Mouse (Mus musculus) erythroid progenitor cell, adult 5-6 weeks (primary cell): ENCODE measurements around the gene Ncaph2. TPM values are rescaled to one million over a fixed set of nuclear protein-coding genes. Genes with fewer than 3 reads are reported as not detected.

Experiments
- ATAC-seq: replicated peaks from 2 replicates; pipeline ENCODE4 v1.8.0; 2016; ENCODE audit warnings: moderate number of reproducible peaks, mild to moderate bottlenecking, moderate TSS enrichment, inconsistent platforms; ENCODE audit not compliant: poor library complexity, low FRiP score, severe bottlenecking
- total RNA-seq, 2 experiments: library from RNA; stranded (forward) in 1 of 2; stranded (reverse) in 1 of 2; fragments of 150-400 nt in 1 of 2; fragments of 186-747, 209-891 nt in 1 of 2; gene quantifications; 2 replicates each; pipeline versions ENCODE4 v1.2.3 to v1.2.4; 2015 to 2017; ENCODE audit warnings: low replicate concordance in 2 of 2

Gene Ncaph2
- total RNA-seq, 2 experiments from 2014 or later = 195 to 221 TPM

GRCm38 (mm10) chr15:89377362-89377761, 21.8 kb downstream of the Ncaph2 start:
- no peak for ATAC-seq

- no peak for ATAC-seq
These were observed 22.7 kb downstream of the Ncaph2 start for GRCm38 (mm10) chr15:89377938-89378828.

- ATAC-seq = no peak
These were observed 23.4 kb downstream of the Ncaph2 start, which contains the start of gene Odf3b for GRCm38 (mm10) chr15:89378831-89379401. Gene Odf3b, minus strand, starts transcription at chr15:89379282.

- ATAC-seq = 0 out of 2 replicates have a peak, but pooled peaks have one; percentile 31
These were observed 23.9 kb downstream of the Ncaph2 start for GRCm38 (mm10) chr15:89379429-89379828.

GRCm38 (mm10) chr15:89384617-89385016, 29.1 kb downstream of the Ncaph2 start, which contains the start of gene Klhdc7b:
Gene Klhdc7b, plus strand, starts transcription at chr15:89384917.
- no peak for ATAC-seq

- ATAC-seq = no peak
These were observed 31.6 kb downstream of the Ncaph2 start for GRCm38 (mm10) chr15:89387127-89387526.

GRCm38 (mm10) chr15:89390081-89390480, 34.6 kb downstream of the Ncaph2 start:
- no peak for ATAC-seq

GRCm38 (mm10) chr15:89396883-89397282, 41.4 kb downstream of the Ncaph2 start:
- no peak for ATAC-seq

GRCm38 (mm10) chr15:89398146-89398545, 42.6 kb downstream of the Ncaph2 start:
- no peak for ATAC-seq

GRCm38 (mm10) chr15:89399716-89400115, 44.2 kb downstream of the Ncaph2 start:
- no peak for ATAC-seq

GRCm38 (mm10) chr15:89402471-89402870, 47.0 kb downstream of the Ncaph2 start:
- no peak for ATAC-seq

- ATAC-seq = no peak
These were observed 49.5 kb downstream of the Ncaph2 start for GRCm38 (mm10) chr15:89404831-89405623.

- ATAC-seq = no peak
These were observed 51.2 kb downstream of the Ncaph2 start for GRCm38 (mm10) chr15:89406691-89407090.

- no peak for ATAC-seq
These were observed 54.6 kb downstream of the Ncaph2 start, which contains the start of gene Syce3 for GRCm38 (mm10) chr15:89410118-89410517. Gene Syce3, minus strand, starts transcription at chr15:89410503.

- ATAC-seq = no peak
These were observed 59.8 kb downstream of the Ncaph2 start for GRCm38 (mm10) chr15:89415282-89415681.

- ATAC-seq = no peak
These were observed 66.4 kb downstream of the Ncaph2 start for GRCm38 (mm10) chr15:89421938-89422337.
